Mouse (Mus musculus) MEL (cell line): Measurements from ENCODE around the gene Mlana. TPM values are rescaled to one million over a fixed set of nuclear protein-coding genes. Genes with fewer than 3 reads are reported as not detected.

Experiments used
- DNase-seq: peaks from one replicate; pipeline ENCODE4 v3.0.0; 2011; ENCODE audit warnings: low read depth, low spot score
- H3K27ac ChIP-seq: 2 replicates; pipeline ENCODE4 v1.5.1; 2012; ENCODE audit warnings: low read depth, mild to moderate bottlenecking, control low read depth, low read length, moderate library complexity; ENCODE audit not compliant: control insufficient read depth
- H3K27me3 ChIP-seq, 2 experiments: fragments of 150-350 bp in 1 of 2; sonication (generic) in 1 of 2; 2 replicates each; pipeline ENCODE4 v1.6.1; 2012; ENCODE audit warnings: low read length in 2 of 2, mild to moderate bottlenecking in 2 of 2, improper control_type of control experiment in 1 of 2, moderate library complexity in 1 of 2; ENCODE audit not compliant: insufficient read depth in 2 of 2, control insufficient read depth in 1 of 2
- H3K36me3 ChIP-seq, 2 experiments: 2 replicates each; pipeline ENCODE4 v1.6.1; 2012 to 2014; ENCODE audit warnings: low read length in 2 of 2, improper control_type of control experiment in 1 of 2, inconsistent platforms in 1 of 2, mild to moderate bottlenecking in 1 of 2; ENCODE audit not compliant: insufficient read depth in 2 of 2, control insufficient read depth in 1 of 2
- H3K4me1 ChIP-seq, 2 experiments: fragments of 150-350 bp in 1 of 2; sonication (generic) in 1 of 2; 2 replicates each; pipeline ENCODE4 v1.6.1; 2012; ENCODE audit warnings: low read length in 2 of 2, improper control_type of control experiment in 1 of 2, mild to moderate bottlenecking in 1 of 2; ENCODE audit not compliant: insufficient read depth in 2 of 2, control insufficient read depth in 1 of 2
- H3K4me3 ChIP-seq, 2 experiments: fragments of 150-350 bp in 1 of 2; sonication (generic) in 1 of 2; 2 replicates each; pipeline ENCODE4 v1.5.1; 2012; ENCODE audit warnings: low read depth in 2 of 2, low read length in 2 of 2, mild to moderate bottlenecking in 2 of 2, moderate library complexity in 2 of 2, control low read depth in 1 of 2, improper control_type of control experiment in 1 of 2; ENCODE audit not compliant: control insufficient read depth in 1 of 2, insufficient read depth in 1 of 2
- H3K79me2 ChIP-seq: 2 replicates; pipeline ENCODE4 v1.6.1; 2012; ENCODE audit warnings: mild to moderate bottlenecking, low read length, moderate library complexity; ENCODE audit not compliant: control insufficient read depth, poor library complexity, insufficient read depth
- H3K9ac ChIP-seq: 2 replicates; pipeline ENCODE4 v1.6.1; 2012; ENCODE audit warnings: low read depth, mild to moderate bottlenecking, control low read depth, low read length, moderate library complexity; ENCODE audit not compliant: control insufficient read depth, poor library complexity, severe bottlenecking
- H3K9me3 ChIP-seq: fragments of 150-350 bp; sonication (generic); replicated peaks from 2 replicates; pipeline ENCODE4 v1.6.1; 2012; ENCODE audit warnings: mild to moderate bottlenecking, low read length, improper control_type of control experiment, moderate library complexity; ENCODE audit not compliant: insufficient read depth
- CHD1 ChIP-seq: IDR thresholded peaks from 2 replicates; pipeline ENCODE4 v1.6.1; 2012; ENCODE audit warnings: low read depth, mild to moderate bottlenecking, inconsistent platforms, low read length, improper control_type of control experiment
- CHD2 ChIP-seq: IDR thresholded peaks from 2 replicates; pipeline ENCODE4 v1.6.1; 2011; ENCODE audit warnings: low read length, improper control_type of control experiment
- E2F4 ChIP-seq: IDR thresholded peaks from 2 replicates; pipeline ENCODE4 v1.6.1; 2011; ENCODE audit warnings: low read depth, low read length, improper control_type of control experiment, borderline replicate concordance
- ELF1 ChIP-seq: IDR thresholded peaks from 2 replicates; pipeline ENCODE4 v1.6.1; 2014; ENCODE audit warnings: low read depth, mild to moderate bottlenecking, inconsistent platforms, low read length, improper control_type of control experiment, moderate library complexity
- EP300 ChIP-seq, 2 experiments: IDR thresholded peaks; 2 replicates each; pipeline ENCODE4 v1.6.1; 2011; ENCODE audit warnings: improper control_type of control experiment in 2 of 2, low read length in 2 of 2, low read depth in 1 of 2, mild to moderate bottlenecking in 1 of 2
- ETS1 ChIP-seq: IDR thresholded peaks from 2 replicates; pipeline ENCODE4 v1.6.1; 2012; ENCODE audit warnings: low read depth, mild to moderate bottlenecking, inconsistent platforms, low read length, improper control_type of control experiment, moderate library complexity
- GABPA ChIP-seq: IDR thresholded peaks from 2 replicates; pipeline ENCODE4 v1.6.1; 2012; ENCODE audit warnings: low read depth, mild to moderate bottlenecking, inconsistent platforms, low read length, improper control_type of control experiment, moderate library complexity
- GATA1 ChIP-seq: IDR thresholded peaks from 2 replicates; pipeline ENCODE4 v1.6.1; 2011; ENCODE audit warnings: low read depth, low read length, improper control_type of control experiment
- HCFC1 ChIP-seq: IDR thresholded peaks from 2 replicates; pipeline ENCODE4 v1.6.1; 2012; ENCODE audit warnings: low read depth, mild to moderate bottlenecking, inconsistent platforms, low read length, improper control_type of control experiment, moderate library complexity
- MAFK ChIP-seq: IDR thresholded peaks from 2 replicates; pipeline ENCODE4 v1.6.1; 2011; ENCODE audit warnings: low read depth, mild to moderate bottlenecking, low read length, improper control_type of control experiment, borderline replicate concordance
- MAX ChIP-seq: IDR thresholded peaks from 2 replicates; pipeline ENCODE4 v1.6.1; 2011; ENCODE audit warnings: low read length, improper control_type of control experiment
- MEF2A ChIP-seq: IDR thresholded peaks from 2 replicates; pipeline ENCODE4 v1.6.1; 2014; ENCODE audit warnings: low read depth, mild to moderate bottlenecking, inconsistent platforms, low read length, improper control_type of control experiment; ENCODE audit not compliant: poor library complexity, insufficient replicate concordance, severe bottlenecking; ENCODE audit errors: extremely low read depth
- MYB ChIP-seq: IDR thresholded peaks from 2 replicates; pipeline ENCODE4 v1.6.1; 2011; ENCODE audit warnings: mild to moderate bottlenecking, low read depth, low read length, improper control_type of control experiment
- MYC ChIP-seq: IDR thresholded peaks from 2 replicates; pipeline ENCODE4 v1.6.1; 2011; ENCODE audit warnings: low read depth, mild to moderate bottlenecking, low read length, improper control_type of control experiment, moderate library complexity
- NRF1 ChIP-seq: IDR thresholded peaks from 2 replicates; pipeline ENCODE4 v1.6.1; 2014; ENCODE audit warnings: low read depth, mild to moderate bottlenecking, inconsistent platforms, low read length, improper control_type of control experiment, moderate library complexity; ENCODE audit not compliant: poor library complexity, insufficient read depth, severe bottlenecking
- POLR2AphosphoS5 ChIP-seq: IDR thresholded peaks from 2 replicates; pipeline ENCODE4 v1.6.1; 2012; ENCODE audit warnings: low read depth, borderline replicate concordance, mild to moderate bottlenecking, inconsistent platforms, low read length, moderate library complexity, mixed read lengths
- RAD21 ChIP-seq: IDR thresholded peaks from 2 replicates; pipeline ENCODE4 v1.6.1; 2011; ENCODE audit warnings: mild to moderate bottlenecking, low read depth, low read length, improper control_type of control experiment
- RCOR1 ChIP-seq: IDR thresholded peaks from 2 replicates; pipeline ENCODE4 v1.6.1; 2012; ENCODE audit warnings: low read depth, mild to moderate bottlenecking, inconsistent platforms, low read length, improper control_type of control experiment
- SIN3A ChIP-seq: IDR thresholded peaks from 2 replicates; pipeline ENCODE4 v1.6.1; 2012; ENCODE audit warnings: low read length, improper control_type of control experiment, inconsistent platforms
- SMC3 ChIP-seq: IDR thresholded peaks from 2 replicates; pipeline ENCODE4 v1.6.1; 2011; ENCODE audit warnings: low read depth, low read length, improper control_type of control experiment
- TAL1 ChIP-seq: IDR thresholded peaks from 2 replicates; pipeline ENCODE4 v1.6.1; 2012; ENCODE audit warnings: mild to moderate bottlenecking, inconsistent platforms, low read length, moderate library complexity, mixed read lengths
- TBP ChIP-seq: IDR thresholded peaks from 2 replicates; pipeline ENCODE4 v1.8.0; 2011; ENCODE audit warnings: low read depth, low read length, improper control_type of control experiment
- TCF12 ChIP-seq: IDR thresholded peaks from 2 replicates; pipeline ENCODE4 v1.6.1; 2014; ENCODE audit warnings: low read depth, mild to moderate bottlenecking, inconsistent platforms, low read length, improper control_type of control experiment, moderate library complexity
- UBTF ChIP-seq: IDR thresholded peaks from 2 replicates; pipeline ENCODE4 v1.6.1; 2012; ENCODE audit warnings: low read depth, mild to moderate bottlenecking, inconsistent platforms, low read length, improper control_type of control experiment, moderate library complexity, borderline replicate concordance; ENCODE audit not compliant: insufficient read depth
- USF2 ChIP-seq, 2 experiments: IDR thresholded peaks; 2 replicates each; pipeline ENCODE4 v1.6.1; 2011 to 2012; ENCODE audit warnings: improper control_type of control experiment in 2 of 2, low read length in 2 of 2, borderline replicate concordance in 1 of 2, inconsistent platforms in 1 of 2, low read depth in 1 of 2, mild to moderate bottlenecking in 1 of 2; ENCODE audit not compliant: insufficient read depth in 1 of 2
- ZC3H11A ChIP-seq: IDR thresholded peaks from 2 replicates; pipeline ENCODE4 v1.6.1; 2012; ENCODE audit warnings: low read depth, mild to moderate bottlenecking, inconsistent platforms, low read length, improper control_type of control experiment
- ZKSCAN1 ChIP-seq: IDR thresholded peaks from 2 replicates; pipeline ENCODE4 v1.6.1; 2012; ENCODE audit warnings: low read depth, mild to moderate bottlenecking, inconsistent platforms, low read length, improper control_type of control experiment, moderate library complexity
- ZMIZ1 ChIP-seq: IDR thresholded peaks from 2 replicates; pipeline ENCODE4 v1.6.1; 2012; ENCODE audit warnings: low read depth, mild to moderate bottlenecking, inconsistent platforms, low read length, improper control_type of control experiment, moderate library complexity
- ZNF384 ChIP-seq: IDR thresholded peaks from 2 replicates; pipeline ENCODE4 v1.6.1; 2012; ENCODE audit warnings: low read depth, mild to moderate bottlenecking, inconsistent platforms, low read length, improper control_type of control experiment
- polyA plus RNA-seq, 2 experiments: library from polyadenylated mRNA; stranded (reverse) in 1 of 2; unstranded in 1 of 2; fragments of >175 nt in 1 of 2; fragments of >200 nt in 1 of 2; gene quantifications; 2 replicates each; pipeline versions ENCODE4 v1.2.1 to v1.2.4; 2012; ENCODE audit warnings: low replicate concordance in 2 of 2, low read depth in 1 of 2; ENCODE audit not compliant: insufficient read length in 2 of 2, insufficient read depth in 1 of 2, missing spikeins in 1 of 2
- total RNA-seq: library from RNA; depleted of rRNA; stranded (reverse); fragments of 300-350 nt; gene quantifications from 2 replicates; pipeline ENCODE4 v1.2.3, GENCODE M21; 2012

Mlana gene
- total and polyA plus RNA-seq, 3 experiments = 0.27 to 0.78 TPM; not detected in 1

DNA sequence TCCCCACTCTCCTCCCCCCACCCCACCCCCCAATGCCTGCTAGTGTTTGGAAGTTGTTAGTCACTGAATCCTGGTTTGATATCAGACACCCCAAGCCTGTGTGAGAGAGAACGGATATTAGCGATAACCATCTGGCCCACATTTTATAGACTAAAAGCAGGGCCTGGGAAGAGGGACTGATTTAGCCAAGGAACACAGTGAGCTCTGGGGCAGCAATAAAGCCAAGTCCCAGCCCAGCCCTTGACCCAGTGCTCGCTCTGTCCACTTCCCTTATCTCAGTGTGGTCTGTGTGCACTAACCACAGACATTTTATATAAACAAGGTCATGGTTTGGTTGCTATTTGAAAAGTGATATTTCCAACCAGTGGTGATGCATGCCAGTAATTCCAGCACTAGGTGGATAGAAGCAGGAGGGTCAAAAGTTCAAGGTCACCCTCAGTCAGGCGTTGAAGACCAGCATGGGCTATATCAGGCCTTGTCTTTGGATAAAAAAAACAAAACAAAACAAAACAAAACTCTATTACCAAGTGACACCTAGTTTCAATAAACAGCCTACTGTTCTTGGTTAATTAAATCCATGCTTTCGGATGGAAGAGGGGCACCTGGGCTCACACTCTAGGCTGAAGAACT is 30.5 kb upstream of the Mlana start:
- Histone ChIP-seq H3K36me3 (peaks cover 0 to 20% of the 10 kb centered on the region in 2 experiments; a peak in 2 of 4 replicates), H3K27me3 (no peaks in the 10 kb centered on the region), H3K9me3 (no peaks in the 10 kb centered on the region), H3K4me1 (peaks cover 0 to 22% of the 10 kb centered on the region in 2 experiments; a peak in 2 of 4 replicates), H3K27ac (no peak overlapping the region), H3K4me3 (no peak overlapping the region), H3K9ac (no peak overlapping the region), H3K79me2 (no peaks in the 10 kb centered on the region)
- DNase-seq = peak; percentile 48
- TF ChIP-seq ZMIZ1 (no peak), MYB (no peak), HCFC1 (no peak), E2F4 (no peak), ZNF384 (no peak), CHD1 (0 out of 2 replicates have a peak, but pooled peaks have one; percentile 55), UBTF (no peak), POLR2AphosphoS5 (no peak), GABPA (no peak), TBP (no peak), MAFK (no peak), NRF1 (no peak), ZKSCAN1 (no peak), RAD21 (no peak), SMC3 (no peak), MEF2A (no peak), SIN3A (no peak), RCOR1 (peak; percentile 75; the same call in 1 of the 2 replicates), EP300 (IDR thresholded peaks at IDR 0.05; ENCODE audit: low read depth in 1 of 2, low read length in 2 of 2) (peak; percentile 37 to 42; a peak in 3 of 4 replicates), MAX (no peak), ZC3H11A (no peak), ETS1 (no peak), TCF12 (0 out of 2 replicates have a peak, but pooled peaks have one; percentile 18), ELF1 (no peak), CHD2 (no peak), USF2 (IDR thresholded peaks at IDR 0.05; ENCODE audit: borderline replicate concordance in 1 of 2, insufficient read depth in 1 of 2, low read depth in 1 of 2, low read length in 2 of 2) (no peak), MYC (0 out of 2 replicates have a peak, but pooled peaks have one; percentile 27), TAL1 (peak; percentile 28; the same call in 1 of the 2 replicates), GATA1 (peak; percentile 50; the same call in 1 of the 2 replicates)
